Mouse (Mus musculus): ENCODE results near the gene Pbld2.

DNA sequence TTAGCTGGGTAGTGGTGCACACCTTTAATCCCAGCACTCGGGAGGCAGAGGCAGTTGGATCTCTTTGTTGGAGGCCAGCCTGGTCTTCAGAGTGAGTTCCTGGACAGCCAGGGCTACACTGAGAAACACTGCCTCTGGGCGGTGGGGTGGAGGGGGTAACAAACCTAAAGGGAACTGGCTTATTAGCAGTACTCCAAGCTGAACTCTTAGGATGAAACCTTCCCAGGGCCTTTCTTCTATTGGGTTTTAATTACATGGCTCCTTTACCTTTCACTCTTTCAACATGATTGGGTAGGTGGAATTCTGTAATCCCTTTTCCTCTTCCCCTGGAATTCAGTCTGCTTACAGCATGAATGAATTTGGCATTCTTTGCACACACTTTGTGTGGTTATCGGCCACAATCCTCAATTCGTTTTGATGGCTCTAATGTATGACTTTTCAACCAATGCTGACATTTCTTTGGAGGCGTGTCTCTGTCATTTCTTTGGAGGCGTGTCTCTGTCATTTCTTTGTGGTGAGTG is 1.4 kb downstream of the Pbld2 start:
- TF ChIP-seq TCF3 (IDR thresholded peaks at IDR 0.05; ENCODE audit: insufficient read length, low read depth): no peak
- TF ChIP-seq USF1 (IDR thresholded peaks at IDR 0.05; ENCODE audit: low read depth): no peak
- TF ChIP-seq REST (IDR thresholded peaks at IDR 0.05; ENCODE audit: insufficient read depth, insufficient read length): no peak
- TF ChIP-seq POLR2A (IDR thresholded peaks at IDR 0.05; ENCODE audit: insufficient read length, low read depth): no peak
- no peak for TF ChIP-seq TCF12 (IDR thresholded peaks at IDR 0.05; ENCODE audit: insufficient read depth, poor library complexity, severe bottlenecking)
- no peak for TF ChIP-seq E2F4 (IDR thresholded peaks at IDR 0.05; ENCODE audit: insufficient read depth)
- no peak for TF ChIP-seq MAX (IDR thresholded peaks at IDR 0.05; ENCODE audit: low read depth)
- TF ChIP-seq MYOG (IDR thresholded peaks at IDR 0.05; ENCODE audit: control insufficient read depth in 1 of 3, insufficient read depth in 1 of 3, insufficient read length in 2 of 3, low read depth in 2 of 3): no peak
- TF ChIP-seq CEBPB (IDR thresholded peaks at IDR 0.05; ENCODE audit: insufficient read depth, poor library complexity, severe bottlenecking): no peak
- no peak for TF ChIP-seq SRF (IDR thresholded peaks at IDR 0.05; ENCODE audit: control insufficient read depth, insufficient read length, low read depth)

Measured in myocyte (in vitro differentiated cells).